Mouse (Mus musculus) myocyte (in vitro differentiated cells): ENCODE data around the gene Trip12. TPM values are rescaled to one million over a fixed set of nuclear protein-coding genes. Genes with fewer than 3 reads are reported as not detected.

Experiments used
- H3K27me3 ChIP-seq: one replicate; pipeline ENCODE4 v1.6.1; 2011; ENCODE audit not compliant: control insufficient read depth, insufficient read depth, insufficient read length
- H3K36me3 ChIP-seq: one replicate; pipeline ENCODE4 v1.6.1; 2011; ENCODE audit not compliant: control insufficient read depth, insufficient read depth
- H3K4me2 ChIP-seq: one replicate; pipeline ENCODE4 v1.6.1; 2011; ENCODE audit warnings: low read depth, control low read depth
- H3K4me3 ChIP-seq: one replicate; pipeline ENCODE4 v1.5.1; 2011; ENCODE audit warnings: mild to moderate bottlenecking, control low read depth, moderate library complexity
- H3K79me2 ChIP-seq: one replicate; pipeline ENCODE4 v1.6.1; 2011; ENCODE audit not compliant: control insufficient read depth, insufficient read depth
- H3ac ChIP-seq: one replicate; pipeline ENCODE4 v1.6.1; 2011; ENCODE audit not compliant: control insufficient read depth, insufficient read length
- CEBPB ChIP-seq: IDR thresholded peaks from 2 replicates; pipeline ENCODE4 v1.6.1; 2011; ENCODE audit warnings: mild to moderate bottlenecking, moderate library complexity; ENCODE audit not compliant: poor library complexity, insufficient read depth, severe bottlenecking
- E2F4 ChIP-seq: IDR thresholded peaks from one replicate; pipeline ENCODE4 v1.6.1; 2011; ENCODE audit warnings: mild to moderate bottlenecking, control low read depth, moderate library complexity; ENCODE audit not compliant: insufficient read depth
- MAX ChIP-seq: IDR thresholded peaks from one replicate; pipeline ENCODE4 v1.6.1; 2011; ENCODE audit warnings: low read depth, mild to moderate bottlenecking, control low read depth
- MYOD1 ChIP-seq, 3 experiments: IDR thresholded peaks; one replicate each; pipeline ENCODE4 v1.6.1; 2011; ENCODE audit warnings: control low read depth in 2 of 3, low read depth in 2 of 3, mild to moderate bottlenecking in 2 of 3, moderate library complexity in 1 of 3; ENCODE audit not compliant: insufficient read length in 2 of 3, control insufficient read depth in 1 of 3
- POLR2A ChIP-seq: IDR thresholded peaks from one replicate; pipeline ENCODE4 v1.6.1; 2011; ENCODE audit warnings: low read depth, mild to moderate bottlenecking, control low read depth, moderate library complexity; ENCODE audit not compliant: insufficient read length
- POLR2AphosphoS2 ChIP-seq: IDR thresholded peaks from one replicate; pipeline ENCODE4 v1.6.1; 2011; ENCODE audit warnings: low read depth, control low read depth; ENCODE audit not compliant: insufficient read length
- REST ChIP-seq: IDR thresholded peaks from one replicate; pipeline ENCODE4 v1.6.1; 2011; ENCODE audit warnings: mild to moderate bottlenecking, control low read depth, moderate library complexity; ENCODE audit not compliant: insufficient read depth, insufficient read length
- TCF12 ChIP-seq: IDR thresholded peaks from one replicate; pipeline ENCODE4 v1.6.1; 2011; ENCODE audit warnings: mild to moderate bottlenecking, control low read depth; ENCODE audit not compliant: poor library complexity, insufficient read depth, severe bottlenecking
- TCF3 ChIP-seq: IDR thresholded peaks from one replicate; pipeline ENCODE4 v1.6.1; 2011; ENCODE audit warnings: low read depth, control low read depth; ENCODE audit not compliant: insufficient read length
- USF1 ChIP-seq: IDR thresholded peaks from one replicate; pipeline ENCODE4 v1.6.1; 2011; ENCODE audit warnings: low read depth, mild to moderate bottlenecking, control low read depth, moderate library complexity
- polyA plus RNA-seq: library from polyadenylated mRNA; unstranded; fragments of >200 nt; fragmentation: generic; extraction: Trizol; gene quantifications from one replicate; pipeline ENCODE4 v1.2.1, GENCODE M21; 2012; ENCODE audit warnings: missing spikeins

Gene Trip12
- polyA plus RNA-seq, 1 experiment: 52.6 TPM

- no peak overlapping the region for H3ac ChIP-seq
- no peaks in the 10 kb centered on the region for H3K36me3 ChIP-seq
- H3K4me3 ChIP-seq: no peak overlapping the region
- no peak for TF ChIP-seq USF1
- TF ChIP-seq E2F4: no peak
- TF ChIP-seq TCF3: no peak
- no peak for TF ChIP-seq POLR2AphosphoS2
- no peak for TF ChIP-seq REST
- TF ChIP-seq CEBPB: no peak
- TF ChIP-seq MAX: no peak
- TF ChIP-seq MYOD1 (IDR thresholded peaks at IDR 0.05; ENCODE audit: control insufficient read depth in 1 of 3, insufficient read length in 2 of 3, low read depth in 2 of 3): no peak
- no peak for TF ChIP-seq POLR2A
- TF ChIP-seq TCF12: no peak
- H3K4me2 ChIP-seq: no peak overlapping the region
- no peaks in the 10 kb centered on the region for H3K27me3 ChIP-seq
- no peaks in the 10 kb centered on the region for H3K79me2 ChIP-seq
Observed at GRCm38 (mm10) chr1:84677910-84678309, 162.4 kb downstream of the Trip12 start.

Other genes starting within 250 kb of the Trip12 start
- 0.05 TPM for gene Dner, start 144.3 kb downstream of the Trip12 start, polyA plus RNA-seq
- gene Fbxo36, start 675 bp downstream of the Trip12 start, polyA plus RNA-seq: 10.7 TPM
- gene Slc16a14, start 94.6 kb upstream of the Trip12 start, polyA plus RNA-seq: 0.46 TPM